Mouse (Mus musculus) hindbrain, embryonic 11.5 days (tissue): ENCODE measurements around the gene Dmrtc2. TPM values are rescaled to one million over a fixed set of nuclear protein-coding genes. Genes with fewer than 3 reads are reported as not detected.
"Not testable (repeated sequence)": the region's sequence is repeated elsewhere in the genome, so short reads cannot be mapped to it uniquely, and the experiment has no call there.

ENCODE experiments used
- ATAC-seq: fragments of 200-750 bp; cut with Nextera tagmentation; 2 replicates; pipeline ENCODE4 v1.8.0; 2017; ENCODE audit warnings: mild to moderate bottlenecking, moderate TSS enrichment, moderate library complexity; ENCODE audit not compliant: low FRiP score
- DNase-seq: peaks from one replicate; pipeline ENCODE4 v3.0.0-alpha.2; 2015; ENCODE audit warnings: low spot score
- H3K27ac ChIP-seq: fragments of 300-500 bp; sonication (generic); 2 replicates; pipeline ENCODE4 v1.5.1; 2014; ENCODE audit warnings: mild to moderate bottlenecking, low read depth, low read length
- H3K27me3 ChIP-seq: fragments of 300-500 bp; sonication (generic); 2 replicates; pipeline ENCODE4 v1.6.1; 2014; ENCODE audit warnings: mild to moderate bottlenecking, low read length, moderate library complexity, mixed read lengths; ENCODE audit not compliant: control insufficient read depth, insufficient read depth
- H3K36me3 ChIP-seq: fragments of 300-500 bp; sonication (generic); 2 replicates; pipeline ENCODE4 v1.6.1; 2014; ENCODE audit warnings: mild to moderate bottlenecking, low read length, moderate library complexity, mixed read lengths; ENCODE audit not compliant: control insufficient read depth, insufficient read depth
- H3K4me1 ChIP-seq: fragments of 300-500 bp; sonication (generic); replicated peaks from 2 replicates; pipeline ENCODE4 v1.6.1; 2014; ENCODE audit warnings: low read length, mixed read lengths; ENCODE audit not compliant: control insufficient read depth, insufficient read depth
- H3K4me2 ChIP-seq: fragments of 300-500 bp; sonication (generic); replicated peaks from 2 replicates; pipeline ENCODE4 v1.6.1; 2014; ENCODE audit warnings: mild to moderate bottlenecking, low read depth, low read length
- H3K4me3 ChIP-seq: fragments of 300-500 bp; sonication (generic); 2 replicates; pipeline ENCODE4 v1.5.1; 2014; ENCODE audit warnings: low read depth, low read length
- H3K9ac ChIP-seq: fragments of 300-500 bp; sonication (generic); 2 replicates; pipeline ENCODE4 v1.6.1; 2014; ENCODE audit warnings: low read depth, low read length
- H3K9me3 ChIP-seq: fragments of 300-500 bp; sonication (generic); 2 replicates; pipeline ENCODE4 v1.6.1; 2016; ENCODE audit warnings: low read length; ENCODE audit not compliant: control insufficient read depth
- WGBS: fragments of 180-500 bp; shearing (Covaris S2); extraction: QIAGEN DNeasy Blood & Tissue Kit; methylation state at CpG from one replicate; pipeline ENCODE4 v1.1.7; 2014; 5-methylcytosine and 5-hydroxymethylcytosine counted together
- polyA plus RNA-seq: library from polyadenylated mRNA; unstranded; fragments of >200 nt; fragmentation: Nextera tagmentation; extraction: Ambion mirVana; gene quantifications from 2 replicates; pipeline ENCODE4 v1.2.1, GENCODE M21; 2014

The Dmrtc2 gene
- 0.14 TPM in 1 of 2 replicates, not detected in the other for polyA plus RNA-seq

DNA sequence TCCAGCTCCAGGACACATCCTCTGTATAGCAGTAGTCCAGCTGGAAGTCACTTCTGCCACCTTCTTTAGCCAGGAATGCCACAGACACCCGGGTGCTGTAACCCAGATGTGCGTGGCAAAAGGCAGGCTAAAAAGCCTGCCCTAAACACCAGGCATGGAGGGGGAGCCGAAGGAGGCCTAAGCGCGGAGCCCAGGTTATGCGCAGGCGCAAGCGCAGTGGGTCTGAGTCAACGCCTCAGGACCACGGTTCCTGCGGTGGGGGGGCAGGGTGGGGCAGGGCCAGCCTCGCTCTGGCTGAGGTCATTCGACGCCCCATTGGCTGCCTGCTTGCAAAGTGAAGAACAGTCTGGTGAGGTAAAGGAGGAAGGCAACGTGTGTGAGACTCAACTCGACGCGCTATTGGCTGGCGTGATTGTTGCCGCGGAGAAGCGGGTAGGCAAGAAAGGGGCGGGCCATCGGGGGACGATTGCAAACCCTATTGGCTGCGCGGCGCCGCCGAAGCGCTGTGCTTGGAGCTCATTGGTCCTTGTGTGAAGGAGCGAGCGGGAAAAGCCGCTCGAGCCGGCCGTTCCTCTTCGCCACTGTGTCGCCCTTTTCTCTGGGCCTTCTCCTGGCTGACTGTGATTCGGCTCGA is at the start of gene Dmrtc2, which contains the start of gene Lypd4:
Dmrtc2 (plus strand) TSS at position 526 of the 634 bp plus-strand sequence.
Lypd4 (minus strand) TSS at position 410 of the 634 bp plus-strand sequence.
- ATAC-seq (no peak), DNase-seq (no peak)
- Histone ChIP-seq H3K36me3 (no peaks in the 10 kb centered on the region), H3K4me3 (no peak within 1 kb of the TSS), H3K4me2 (no peak within 1 kb of the TSS), H3K4me1 (no peaks in the 10 kb centered on the region), H3K27me3 (no peaks in the 10 kb centered on the region), H3K9me3 (no peaks in the 10 kb centered on the region), H3K27ac (no peak within 1 kb of the TSS), H3K9ac (no peak within 1 kb of the TSS)
- 42% methylated on average over 41 of the region's 41 CpGs for WGBS

DNA sequence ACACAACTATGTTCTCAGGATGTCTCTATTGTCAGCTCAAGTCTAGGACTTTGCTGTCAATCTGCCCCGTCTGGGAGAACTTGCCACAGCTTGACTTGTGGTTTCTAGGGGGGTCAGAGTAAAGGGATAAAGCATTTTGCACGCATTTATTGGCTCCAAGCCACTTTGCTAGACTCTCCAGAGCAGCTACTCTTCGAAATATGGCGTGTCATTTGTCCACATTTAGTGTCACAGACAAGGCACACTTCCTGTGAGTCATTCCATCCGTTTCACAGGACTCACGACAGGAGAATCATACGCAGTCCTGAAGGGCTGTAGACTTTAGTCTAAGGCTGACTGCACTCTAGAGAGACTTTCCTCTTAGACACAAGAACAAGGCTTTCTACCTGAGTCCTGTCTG is 45.4 kb upstream of the Dmrtc2 start:
- H3K9ac ChIP-seq: no peak overlapping the region
- no peaks in the 10 kb centered on the region for H3K36me3 ChIP-seq
- no peak overlapping the region for H3K4me3 ChIP-seq
- DNase-seq: no peak
- no peaks in the 10 kb centered on the region for H3K27me3 ChIP-seq
- no peak overlapping the region for H3K4me2 ChIP-seq
- H3K9me3 ChIP-seq: no peaks in the 10 kb centered on the region
- no peak overlapping the region for H3K27ac ChIP-seq
- no peaks in the 10 kb centered on the region for H3K4me1 ChIP-seq
- 79% methylated on average over 7 of the region's 7 CpGs for WGBS
- no peak for ATAC-seq

DNA sequence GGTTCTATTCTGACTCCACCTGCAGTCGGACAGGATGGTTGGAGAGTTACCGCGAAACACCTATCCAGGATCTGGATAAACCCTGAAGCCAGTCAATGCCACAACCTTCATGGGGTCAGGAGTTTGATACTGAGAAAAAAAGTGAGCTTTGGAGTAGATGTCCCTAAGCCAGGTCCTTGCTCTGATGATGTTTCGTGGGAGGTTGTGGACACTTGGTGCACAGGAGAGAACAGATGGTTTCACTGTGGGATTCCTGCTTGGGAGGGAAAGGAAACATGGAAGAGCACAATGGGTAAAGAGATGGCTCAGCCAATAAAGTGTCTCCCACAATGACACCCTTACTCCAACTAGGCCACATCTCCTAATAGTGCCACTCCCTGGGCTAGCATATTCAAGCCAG is 42.7 kb upstream of the Dmrtc2 start:
- WGBS: 88% methylated on average over 4 of the region's 4 CpGs
- Histone ChIP-seq H3K9me3 (no peaks in the 10 kb centered on the region), H3K4me2 (no peak overlapping the region), H3K9ac (no peak overlapping the region), H3K4me3 (no peak overlapping the region), H3K36me3 (no peaks in the 10 kb centered on the region), H3K27me3 (no peaks in the 10 kb centered on the region), H3K27ac (no peak overlapping the region), H3K4me1 (no peaks in the 10 kb centered on the region)
- ATAC-seq (no peak), DNase-seq (no peak)

DNA sequence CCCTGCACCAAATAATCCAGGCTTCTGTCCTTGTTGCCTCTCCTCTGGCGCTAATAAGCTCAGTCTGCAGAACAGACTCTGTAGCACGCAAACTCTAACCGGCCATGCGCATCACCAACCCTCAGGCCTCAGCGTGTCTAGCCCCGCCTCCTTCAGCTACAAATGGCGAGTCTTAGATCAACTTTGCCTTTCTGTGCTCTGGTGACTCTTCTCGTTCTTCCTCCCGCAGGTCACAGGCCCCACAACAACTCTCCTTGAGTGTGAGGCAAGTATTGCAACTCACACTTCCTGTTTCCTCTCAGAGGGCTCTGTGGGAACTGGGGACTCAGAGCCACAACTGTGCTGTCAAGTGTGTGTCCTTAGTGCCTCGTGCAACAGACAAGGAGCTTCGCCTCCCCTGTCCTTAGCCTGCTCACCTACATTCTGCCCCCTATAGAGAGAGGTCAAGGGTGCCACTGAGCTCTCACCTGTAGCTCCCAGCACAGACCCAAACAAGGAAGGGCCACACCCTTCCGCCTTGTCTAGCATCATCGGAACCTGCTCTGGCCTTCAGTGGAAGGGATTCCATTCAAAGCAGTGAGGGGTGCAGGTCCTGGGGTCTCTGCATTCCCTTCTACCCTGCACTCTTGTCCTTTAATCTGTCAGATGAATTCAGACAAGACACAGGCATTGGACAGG is 31.0 kb upstream of the Dmrtc2 start:
- not testable (repeated sequence) for H3K9me3 ChIP-seq, H3K9ac ChIP-seq, H3K4me3 ChIP-seq, H3K27me3 ChIP-seq, H3K27ac ChIP-seq, H3K36me3 ChIP-seq, DNase-seq, H3K4me2 ChIP-seq, ATAC-seq, H3K4me1 ChIP-seq
- 66% methylated on average over 11 of the region's 13 CpGs for WGBS

DNA sequence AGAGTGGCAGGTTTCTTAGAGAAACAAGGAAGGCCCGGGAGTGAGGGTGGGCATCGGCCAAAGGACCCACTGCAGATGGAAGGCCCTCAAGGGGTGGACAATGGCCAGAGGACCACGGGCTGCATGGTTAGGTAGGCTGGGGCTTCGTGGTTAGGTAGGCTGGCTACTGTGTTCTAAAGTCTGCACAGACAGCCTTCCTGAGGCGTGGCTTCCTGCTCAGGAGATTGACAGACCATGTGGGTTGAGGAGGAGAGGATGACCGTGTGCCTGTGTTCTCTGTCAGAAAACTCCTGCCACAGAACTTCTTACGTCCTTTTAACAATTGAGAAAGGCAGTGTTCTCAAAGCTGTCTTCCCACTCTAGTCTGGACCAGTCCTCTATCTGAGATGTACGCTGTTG is 30.4 kb upstream of the Dmrtc2 start:
- Histone ChIP-seq H3K27ac (no peak overlapping the region), H3K9me3 (no peaks in the 10 kb centered on the region), H3K27me3 (no peaks in the 10 kb centered on the region), H3K4me2 (no peak overlapping the region), H3K4me1 (no peaks in the 10 kb centered on the region), H3K4me3 (no peak overlapping the region), H3K36me3 (no peaks in the 10 kb centered on the region), H3K9ac (no peak overlapping the region)
- no peak for DNase-seq
- ATAC-seq: no peak
- WGBS: 77% methylated on average over 8 of the region's 8 CpGs

DNA sequence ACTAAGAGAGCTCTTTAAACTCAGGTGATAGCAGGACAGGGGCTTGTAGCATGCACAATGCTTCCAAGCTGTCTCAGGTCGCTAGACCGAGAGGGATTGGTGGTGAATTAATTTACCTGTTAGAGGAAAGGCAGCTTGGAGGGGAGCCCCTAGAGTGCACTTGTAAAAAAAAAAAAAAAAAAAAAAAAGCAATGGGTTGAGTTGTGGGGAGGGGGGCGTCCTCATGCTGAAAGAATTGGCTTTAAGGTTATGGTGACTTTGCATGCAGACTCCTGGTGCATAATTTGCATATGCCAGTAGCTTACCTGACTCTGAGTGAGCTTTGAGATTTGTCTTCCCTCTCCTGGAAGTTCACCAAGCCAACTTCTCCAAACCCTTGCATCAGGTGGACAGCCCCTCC is 29.5 kb upstream of the Dmrtc2 start:
- no peak for DNase-seq
- Histone ChIP-seq H3K36me3 (no peaks in the 10 kb centered on the region), H3K27ac (no peak overlapping the region), H3K9ac (no peak overlapping the region), H3K4me1 (no peaks in the 10 kb centered on the region), H3K4me2 (no peak overlapping the region), H3K27me3 (no peaks in the 10 kb centered on the region), H3K4me3 (no peak overlapping the region), H3K9me3 (no peaks in the 10 kb centered on the region)
- WGBS: 62% methylated on average over 3 of the region's 3 CpGs
- ATAC-seq: no peak

DNA sequence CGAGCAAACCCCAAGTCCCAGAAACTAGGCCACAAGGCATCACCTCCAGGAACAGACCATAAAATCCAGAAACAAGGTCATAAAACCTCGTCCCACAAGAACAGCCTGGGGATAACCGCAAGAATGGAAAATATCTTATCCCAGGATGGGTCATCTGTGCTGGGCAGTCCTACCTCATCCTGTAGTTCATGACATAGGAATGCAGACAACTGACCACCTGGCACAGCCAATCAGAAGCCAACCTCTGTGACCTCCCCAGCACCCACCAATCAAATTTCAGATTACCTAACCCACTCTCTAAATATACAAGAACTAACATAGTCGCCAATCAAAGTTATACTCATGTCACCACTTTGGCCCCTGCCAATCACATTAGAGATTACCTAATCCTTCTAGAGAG is 28.8 kb upstream of the Dmrtc2 start:
- Histone ChIP-seq H3K4me3 (no peak overlapping the region), H3K4me2 (no peak overlapping the region), H3K36me3 (no peaks in the 10 kb centered on the region), H3K27me3 (no peaks in the 10 kb centered on the region), H3K4me1 (no peaks in the 10 kb centered on the region), H3K9ac (no peak overlapping the region), H3K27ac (no peak overlapping the region), H3K9me3 (no peaks in the 10 kb centered on the region)
- DNase-seq (no peak), ATAC-seq (no peak)
- WGBS: 88% methylated on average over 4 of the region's 4 CpGs

DNA sequence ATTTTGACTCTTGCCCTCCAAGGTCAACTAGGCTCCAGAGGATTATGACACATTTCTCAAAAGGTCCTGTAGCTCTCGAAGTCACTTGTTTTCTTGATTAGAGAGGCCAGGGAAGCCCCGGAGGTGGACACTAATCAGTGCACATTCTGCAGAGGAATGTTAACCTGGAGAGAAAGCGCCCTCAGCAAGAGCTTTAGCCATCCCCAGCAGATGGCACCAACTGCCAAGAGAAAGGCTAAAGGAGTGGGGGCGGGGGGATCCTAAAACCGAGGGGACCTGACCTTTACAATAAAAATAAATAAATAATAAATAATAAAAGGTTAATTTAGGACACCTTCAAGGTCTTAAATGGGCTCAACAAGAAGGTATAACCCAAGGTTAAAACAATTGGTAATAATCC is 25.7 kb upstream of the Dmrtc2 start:
- H3K4me1 ChIP-seq: no peaks in the 10 kb centered on the region
- 42% methylated on average over 5 of the region's 5 CpGs for WGBS
- no peak overlapping the region for H3K9ac ChIP-seq
- no peaks in the 10 kb centered on the region for H3K9me3 ChIP-seq
- H3K36me3 ChIP-seq: no peaks in the 10 kb centered on the region
- H3K27me3 ChIP-seq: no peaks in the 10 kb centered on the region
- DNase-seq (no peak), ATAC-seq (no peak)
- H3K4me2 ChIP-seq: no peak overlapping the region
- H3K4me3 ChIP-seq: no peak overlapping the region
- H3K27ac ChIP-seq: no peak overlapping the region

DNA sequence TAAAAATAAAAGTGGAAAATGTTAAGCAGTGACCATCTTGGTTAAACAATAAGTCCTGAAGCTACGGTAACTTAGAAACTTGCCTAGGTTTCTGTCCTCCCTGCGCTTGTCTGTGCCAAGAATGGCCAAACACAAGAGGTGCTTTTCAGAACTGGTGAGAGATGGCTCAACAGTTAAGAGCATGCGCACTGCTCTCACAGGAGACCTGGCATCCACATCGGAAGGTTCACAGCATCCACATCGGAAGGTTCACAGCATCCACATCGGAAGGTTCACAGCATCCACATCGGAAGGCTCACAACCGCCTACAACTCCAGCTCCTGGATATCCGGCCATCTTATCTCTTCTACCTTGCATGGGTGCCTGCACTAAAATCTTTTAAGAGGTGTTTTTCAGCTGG is 24.7 kb upstream of the Dmrtc2 start:
- H3K27me3 ChIP-seq: no peaks in the 10 kb centered on the region
- WGBS: 81% methylated on average over 9 of the region's 9 CpGs
- DNase-seq (no peak), ATAC-seq (no peak)
- no peak overlapping the region for H3K9ac ChIP-seq
- no peak overlapping the region for H3K4me3 ChIP-seq
- H3K4me2 ChIP-seq: no peak overlapping the region
- no peaks in the 10 kb centered on the region for H3K36me3 ChIP-seq
- no peak overlapping the region for H3K27ac ChIP-seq
- no peaks in the 10 kb centered on the region for H3K4me1 ChIP-seq
- no peaks in the 10 kb centered on the region for H3K9me3 ChIP-seq
